Mouse (Mus musculus) heart, embryonic 16.5 days (tissue): ENCODE data around the gene Txndc12. TPM values are rescaled to one million over a fixed set of nuclear protein-coding genes. Genes with fewer than 3 reads are reported as not detected.
A peak's percentile ranks its signal among the peaks of the same experiment; 100 is the strongest.

Experiments used
- ATAC-seq: fragments of 200-750 bp; cut with Nextera tagmentation; replicated peaks from 2 replicates; pipeline ENCODE4 v1.8.0; 2017; ENCODE audit warnings: moderate number of reproducible peaks; ENCODE audit not compliant: insufficient read depth, low FRiP score; ENCODE audit errors: extremely low read depth
- H3K27ac ChIP-seq: fragments of 300-500 bp; sonication (generic); 2 replicates; pipeline ENCODE4 v1.5.1; 2014; ENCODE audit warnings: mild to moderate bottlenecking, low read length, control low read depth, moderate library complexity
- H3K27me3 ChIP-seq: fragments of 300-500 bp; sonication (generic); 2 replicates; pipeline ENCODE4 v1.6.1; 2014; ENCODE audit warnings: low read length, mixed read lengths; ENCODE audit not compliant: control insufficient read depth, insufficient read depth
- H3K36me3 ChIP-seq: fragments of 300-500 bp; sonication (generic); 2 replicates; pipeline ENCODE4 v1.6.1; 2014; ENCODE audit not compliant: control insufficient read depth, insufficient read depth
- H3K4me1 ChIP-seq: fragments of 300-500 bp; sonication (generic); 2 replicates; pipeline ENCODE4 v1.6.1; 2014; ENCODE audit warnings: low read length, mixed read lengths; ENCODE audit not compliant: control insufficient read depth, insufficient read depth
- H3K4me2 ChIP-seq: fragments of 300-500 bp; sonication (generic); 2 replicates; pipeline ENCODE4 v1.6.1; 2014; ENCODE audit warnings: low read depth, mild to moderate bottlenecking, control low read depth, low read length
- H3K4me3 ChIP-seq: fragments of 300-500 bp; sonication (generic); 2 replicates; pipeline ENCODE4 v1.5.1; 2014; ENCODE audit warnings: mild to moderate bottlenecking, control low read depth, low read length
- H3K9ac ChIP-seq: fragments of 300-500 bp; sonication (generic); 2 replicates; pipeline ENCODE4 v1.6.1; 2014; ENCODE audit warnings: low read length, control low read depth
- H3K9me3 ChIP-seq: fragments of 300-500 bp; sonication (generic); replicated peaks from 2 replicates; pipeline ENCODE4 v1.6.1; 2016; ENCODE audit warnings: low read length; ENCODE audit not compliant: control insufficient read depth
- WGBS: fragments of 180-500 bp; shearing (Covaris S2); extraction: QIAGEN DNeasy Blood & Tissue Kit; methylation state at CpG from one replicate; pipeline ENCODE4 v1.1.7; 2014; 5-methylcytosine and 5-hydroxymethylcytosine counted together
- polyA plus RNA-seq: library from polyadenylated mRNA; unstranded; fragments of >200 nt; fragmentation: Nextera tagmentation; extraction: Ambion mirVana; gene quantifications from 2 replicates; pipeline ENCODE4 v1.2.1, GENCODE M21; 2015

The Txndc12 gene
- polyA plus RNA-seq = 111 and 113 TPM in 2 replicates

DNA sequence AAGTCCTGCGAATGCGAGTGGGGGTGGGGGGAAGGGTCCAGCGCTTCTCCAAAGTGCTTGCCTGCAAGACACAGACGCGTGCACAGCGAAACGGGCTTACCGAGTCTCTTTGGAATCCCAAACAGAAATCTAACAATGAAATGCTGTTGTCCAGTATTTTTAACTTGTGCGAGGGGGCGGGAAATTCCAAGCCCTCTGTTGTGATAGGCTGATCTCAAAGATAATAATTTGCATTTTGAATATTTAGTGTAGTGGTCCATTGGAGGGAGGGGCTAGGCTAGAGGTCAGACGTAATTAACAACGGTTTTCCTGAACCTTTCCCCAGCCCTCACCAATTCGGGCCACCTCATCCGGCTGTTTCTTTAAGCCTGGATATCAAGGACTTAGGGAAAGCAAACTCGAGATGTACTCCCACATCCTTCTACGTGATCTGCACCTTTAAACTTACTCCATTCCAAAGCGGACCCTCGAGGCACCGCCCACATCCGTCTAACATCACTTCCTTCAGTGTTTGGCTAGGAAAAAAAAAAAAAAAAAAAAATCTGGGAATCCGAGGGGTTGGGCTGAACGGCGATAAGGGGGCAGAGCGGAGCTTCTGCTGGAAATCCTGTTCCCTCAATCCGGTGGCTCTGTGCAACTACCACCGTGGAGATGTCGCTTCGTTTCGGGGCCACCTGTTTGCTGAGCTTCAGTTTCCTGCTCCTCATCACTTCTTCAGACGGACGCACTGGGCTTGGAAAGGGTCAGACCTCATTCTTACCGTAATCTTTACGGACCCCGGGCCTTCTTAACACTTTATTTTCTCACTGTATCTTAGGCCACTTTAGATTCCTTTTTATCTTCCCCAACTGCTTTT lies at the start of gene Txndc12:
TSS of gene Txndc12 (plus strand) at position 487 of the 856 bp plus-strand sequence.
- peak within 1 kb of the TSS; percentile 98 for H3K9ac ChIP-seq
- H3K36me3 ChIP-seq = no peaks in the 10 kb centered on the region
- WGBS = under 1% methylated on average over 34 of the region's 34 CpGs
- H3K9me3 ChIP-seq = no peaks in the 10 kb centered on the region
- ATAC-seq = peak; percentile 68
- peak within 1 kb of the TSS; percentile 89 for H3K4me3 ChIP-seq
- peak within 1 kb of the TSS; percentile 100 for H3K27ac ChIP-seq
- H3K4me2 ChIP-seq = peak within 1 kb of the TSS; percentile 81
- peaks cover 39% of the 10 kb centered on the region for H3K4me1 ChIP-seq
- no peaks in the 10 kb centered on the region for H3K27me3 ChIP-seq

DNA sequence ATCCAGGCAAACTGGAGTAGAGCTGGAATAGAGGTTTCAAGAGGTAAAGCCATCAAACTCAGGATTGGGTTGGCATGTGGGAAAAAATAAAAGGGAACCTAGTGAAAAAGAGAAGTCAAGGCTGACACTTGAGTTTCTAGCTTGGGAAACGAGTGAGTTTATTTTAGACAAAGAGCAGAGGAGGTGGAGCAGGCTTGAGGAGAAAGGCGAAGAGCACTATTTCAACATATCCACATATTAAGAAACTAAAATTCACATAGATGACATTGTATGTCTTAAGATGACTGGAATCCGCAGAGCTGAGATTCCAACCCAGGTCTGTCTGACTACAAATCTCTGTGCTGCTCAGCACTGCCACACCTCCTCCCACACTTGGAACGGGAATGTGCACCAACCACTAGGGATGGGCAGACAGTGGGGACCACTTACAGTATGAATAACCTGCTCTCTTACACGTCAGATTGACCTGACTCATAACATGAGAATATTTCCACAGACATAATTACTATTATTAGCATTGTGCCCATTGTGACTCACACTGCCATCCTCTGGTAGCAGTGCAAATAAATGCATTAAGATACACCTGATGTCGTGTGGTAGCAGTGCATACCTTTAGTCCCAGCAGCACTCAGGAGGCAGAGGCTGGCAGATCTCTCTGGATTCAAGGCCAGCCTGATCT lies 45.0 kb upstream of the Txndc12 start:
- Histone ChIP-seq H3K9ac (no peak overlapping the region), H3K4me3 (no peak overlapping the region), H3K4me2 (no peak overlapping the region), H3K27me3 (no peaks in the 10 kb centered on the region), H3K9me3 (no peaks in the 10 kb centered on the region), H3K27ac (no peak overlapping the region), H3K4me1 (no peaks in the 10 kb centered on the region), H3K36me3 (no peaks in the 10 kb centered on the region)
- 58% methylated on average over 6 of the region's 6 CpGs for WGBS
- no peak for ATAC-seq

DNA sequence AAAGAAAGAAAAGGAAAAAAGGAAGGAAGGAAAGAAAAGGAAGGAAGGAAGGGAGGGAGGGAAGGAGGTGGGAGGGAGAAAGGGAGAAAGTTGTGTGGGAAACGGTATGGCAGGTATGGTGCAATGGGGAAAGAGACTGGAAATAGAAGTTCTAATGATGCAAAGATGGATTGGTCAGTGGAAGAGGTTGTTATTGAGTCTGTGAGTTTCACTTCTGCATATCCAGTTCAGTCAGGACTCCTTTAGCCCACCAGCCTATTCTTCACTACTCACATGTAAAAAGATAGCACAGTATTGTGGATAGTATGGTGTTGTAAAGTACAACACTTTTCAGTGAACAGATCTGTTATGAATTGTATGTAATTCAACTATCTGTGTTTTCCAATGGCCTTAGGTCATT lies 43.9 kb upstream of the Txndc12 start:
- Histone ChIP-seq H3K4me3 (no peak overlapping the region), H3K9ac (no peak overlapping the region), H3K27ac (no peak overlapping the region), H3K27me3 (no peaks in the 10 kb centered on the region), H3K4me1 (no peaks in the 10 kb centered on the region), H3K36me3 (no peaks in the 10 kb centered on the region), H3K9me3 (no peaks in the 10 kb centered on the region), H3K4me2 (no peak overlapping the region)
- WGBS = 68% methylated on average over 1 of the region's 1 CpGs
- no peak for ATAC-seq

DNA sequence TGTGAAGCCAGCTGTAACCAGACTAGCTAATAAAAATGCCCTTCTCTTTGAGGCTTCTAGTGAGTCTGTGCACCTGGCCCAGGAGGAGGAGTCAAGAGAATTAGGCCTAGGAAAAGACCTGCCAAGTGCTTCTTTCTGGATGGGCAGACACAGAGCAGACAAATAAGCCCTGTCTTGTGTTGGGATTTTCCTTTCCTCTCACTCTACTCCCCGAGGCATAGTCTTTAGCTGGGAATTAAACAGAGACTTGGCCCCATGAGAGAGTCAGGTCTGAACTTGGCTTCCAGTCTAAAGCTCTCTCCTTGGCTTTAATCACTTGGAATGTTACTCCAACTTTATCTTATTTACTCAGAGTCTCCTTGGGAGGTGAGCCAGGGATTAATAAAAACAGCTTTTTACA lies 40.5 kb upstream of the Txndc12 start:
- H3K4me1 ChIP-seq = peaks cover 5% of the 10 kb centered on the region
- no peak overlapping the region for H3K4me3 ChIP-seq
- no peak overlapping the region for H3K9ac ChIP-seq
- ATAC-seq = peak; percentile 41; the same call in 1 of the 2 replicates
- H3K9me3 ChIP-seq = no peaks in the 10 kb centered on the region
- no peak overlapping the region for H3K4me2 ChIP-seq
- H3K27ac ChIP-seq = no peak overlapping the region
- WGBS = 48% methylated on average over 1 of the region's 1 CpGs
- H3K27me3 ChIP-seq = no peaks in the 10 kb centered on the region
- no peaks in the 10 kb centered on the region for H3K36me3 ChIP-seq

DNA sequence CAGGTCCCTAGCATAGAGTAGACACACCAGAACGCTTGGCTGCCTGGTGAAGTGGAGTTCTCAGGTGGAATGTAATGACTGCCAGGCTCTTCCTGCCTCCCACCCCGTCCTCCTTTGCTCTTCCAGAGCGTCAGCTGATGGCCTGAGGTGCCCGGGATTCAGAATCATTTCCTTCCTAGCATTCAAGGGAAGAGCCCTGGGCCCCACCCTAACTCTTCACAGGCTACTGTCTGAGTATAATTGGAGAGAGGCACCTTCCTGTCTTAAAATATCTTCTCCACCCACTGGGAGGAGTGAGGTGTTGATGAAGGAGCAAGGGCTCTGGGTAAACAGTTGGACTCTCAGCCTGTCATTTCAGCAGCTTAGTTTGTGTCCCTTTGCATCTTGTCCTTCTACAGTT lies 37.7 kb upstream of the Txndc12 start:
- Histone ChIP-seq H3K4me3 (no peak overlapping the region), H3K27me3 (no peaks in the 10 kb centered on the region), H3K4me1 (peaks cover 5% of the 10 kb centered on the region), H3K9ac (no peak overlapping the region), H3K27ac (no peak overlapping the region), H3K4me2 (no peak overlapping the region), H3K36me3 (no peaks in the 10 kb centered on the region), H3K9me3 (no peaks in the 10 kb centered on the region)
- ATAC-seq = no peak
- 25% methylated on average over 4 of the region's 4 CpGs for WGBS

DNA sequence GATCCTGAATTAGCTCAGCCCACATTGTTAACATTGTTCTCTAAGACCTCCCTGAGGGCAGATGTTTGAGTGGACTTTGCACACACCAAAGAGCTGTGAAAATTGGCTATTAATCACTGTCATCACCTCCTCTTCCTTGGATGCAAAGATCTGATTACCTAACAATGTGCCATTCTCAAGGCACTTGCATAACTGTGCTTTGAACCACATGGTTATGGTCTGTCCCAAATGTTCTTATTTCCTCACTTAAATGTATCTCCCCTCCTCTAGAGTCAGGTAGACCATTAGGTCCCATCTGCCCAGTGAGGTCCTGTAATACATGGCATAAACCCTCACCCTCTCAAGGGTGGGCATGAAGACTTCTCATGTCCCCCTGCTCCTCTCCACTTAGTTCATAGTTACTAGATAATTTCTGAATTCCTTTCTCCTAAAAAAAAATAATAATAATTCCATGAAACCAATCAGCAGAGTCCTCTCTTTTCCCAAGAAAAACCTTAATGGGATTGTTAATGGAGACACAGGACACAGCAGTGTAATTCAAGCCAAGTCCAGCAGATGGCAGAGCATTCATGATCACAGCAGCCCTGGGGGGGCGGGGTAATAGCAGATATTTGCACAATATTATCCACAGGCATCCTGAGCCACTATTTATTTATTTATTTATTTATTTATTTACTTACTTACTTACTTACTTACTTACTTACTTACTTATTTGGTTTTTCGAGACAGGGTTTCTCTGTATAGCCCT lies 36.1 kb upstream of the Txndc12 start:
- Histone ChIP-seq H3K9ac (no peak overlapping the region), H3K9me3 (no peaks in the 10 kb centered on the region), H3K27ac (no peak overlapping the region), H3K4me3 (no peak overlapping the region), H3K27me3 (no peaks in the 10 kb centered on the region), H3K36me3 (no peaks in the 10 kb centered on the region), H3K4me1 (peaks cover 9% of the 10 kb centered on the region), H3K4me2 (no peak overlapping the region)
- WGBS = 57% methylated on average over 2 of the region's 2 CpGs
- ATAC-seq = no peak

DNA sequence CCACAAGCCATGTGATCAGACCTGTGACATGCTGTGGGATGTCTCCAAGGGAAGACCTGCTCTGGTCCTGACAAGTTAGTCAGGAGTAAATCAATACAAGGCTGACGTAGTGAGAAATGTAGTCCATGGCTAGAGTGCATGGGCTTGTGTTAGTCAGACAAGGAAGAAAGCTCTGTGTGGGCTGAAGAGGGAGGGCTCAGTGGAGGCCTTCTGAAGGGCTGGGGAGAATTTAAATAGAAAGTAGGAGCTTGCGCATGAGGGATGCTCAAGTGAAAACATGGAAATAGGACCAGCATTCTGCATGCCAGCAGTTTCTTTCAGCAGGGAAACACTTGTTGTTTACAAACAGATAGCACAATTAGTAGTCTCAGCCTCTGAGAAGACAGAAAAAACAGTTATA lies 30.9 kb upstream of the Txndc12 start:
- no peaks in the 10 kb centered on the region for H3K27me3 ChIP-seq
- no peaks in the 10 kb centered on the region for H3K9me3 ChIP-seq
- no peak overlapping the region for H3K27ac ChIP-seq
- no peaks in the 10 kb centered on the region for H3K36me3 ChIP-seq
- 87% methylated on average over 2 of the region's 2 CpGs for WGBS
- H3K4me1 ChIP-seq = peaks cover 4% of the 10 kb centered on the region
- H3K9ac ChIP-seq = no peak overlapping the region
- H3K4me2 ChIP-seq = no peak overlapping the region
- H3K4me3 ChIP-seq = no peak overlapping the region
- ATAC-seq = no peak

DNA sequence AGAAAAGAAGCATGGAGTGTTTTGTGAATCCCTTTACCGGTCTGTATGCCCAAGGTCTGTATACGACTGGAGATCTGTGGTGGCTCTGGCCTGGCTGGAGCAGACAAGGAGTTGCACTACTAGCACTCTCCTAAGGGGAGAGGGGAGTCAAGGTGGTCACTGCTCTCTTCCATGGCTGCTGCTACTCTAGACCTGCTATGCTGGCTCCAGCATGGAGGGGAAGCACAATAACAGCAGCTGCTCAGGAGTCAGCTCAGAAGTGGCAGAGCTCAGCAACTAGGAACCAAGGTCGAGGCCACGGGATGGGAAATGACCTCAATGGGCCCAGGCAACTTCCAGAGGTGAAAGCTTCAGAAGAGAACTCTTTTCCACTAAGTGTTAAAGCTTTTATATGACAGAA lies 23.3 kb upstream of the Txndc12 start:
- Histone ChIP-seq H3K4me1 (no peaks in the 10 kb centered on the region), H3K4me3 (no peak overlapping the region), H3K9me3 (no peaks in the 10 kb centered on the region), H3K27ac (no peak overlapping the region), H3K9ac (no peak overlapping the region), H3K4me2 (no peak overlapping the region), H3K27me3 (no peaks in the 10 kb centered on the region), H3K36me3 (peaks cover 6% of the 10 kb centered on the region)
- 54% methylated on average over 4 of the region's 4 CpGs for WGBS
- no peak for ATAC-seq

DNA sequence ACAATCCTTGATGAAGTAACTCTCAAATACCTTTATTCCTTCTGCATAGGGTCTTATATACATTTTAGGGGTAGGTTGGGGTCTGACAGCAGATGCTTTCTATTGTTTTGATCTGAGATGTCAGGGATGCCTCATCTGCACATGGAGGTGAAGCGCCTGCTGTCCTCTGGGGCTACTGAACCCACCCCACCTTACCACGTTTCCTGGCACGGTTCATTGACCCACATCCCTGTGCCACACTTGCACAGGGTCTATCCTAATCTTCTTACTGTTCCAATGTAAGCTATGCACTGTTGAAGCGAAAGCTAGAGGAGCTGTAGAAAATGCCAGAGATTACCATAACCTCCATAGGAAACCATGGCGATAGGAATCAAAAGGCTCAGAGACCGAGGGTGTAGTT lies 22.9 kb upstream of the Txndc12 start:
- H3K36me3 ChIP-seq = peaks cover 6% of the 10 kb centered on the region
- no peak overlapping the region for H3K27ac ChIP-seq
- H3K4me3 ChIP-seq = no peak overlapping the region
- no peaks in the 10 kb centered on the region for H3K9me3 ChIP-seq
- ATAC-seq = no peak
- H3K9ac ChIP-seq = no peak overlapping the region
- H3K4me2 ChIP-seq = no peak overlapping the region
- H3K27me3 ChIP-seq = no peaks in the 10 kb centered on the region
- 77% methylated on average over 6 of the region's 6 CpGs for WGBS
- no peaks in the 10 kb centered on the region for H3K4me1 ChIP-seq
